Mouse (Mus musculus) neural tube, embryonic 15.5 days (tissue): ENCODE results near the gene Lsamp. TPM values are rescaled to one million over a fixed set of nuclear protein-coding genes. Genes with fewer than 3 reads are reported as not detected.

Source experiments
- microRNA-seq: library from miRNA; unstranded; fragments of <30 nt; microRNA quantifications from one replicate; pipeline ENCODE4, GENCODE M21; 2017
- polyA plus RNA-seq: library from polyadenylated mRNA; unstranded; fragments of >200 nt; fragmentation: Nextera tagmentation; extraction: Ambion mirVana; gene quantifications from 2 replicates; pipeline ENCODE4 v1.2.1, GENCODE M21; 2015

Lsamp gene
- polyA plus RNA-seq, 1 experiment from 2014 or later: 124 TPM

Small RNA genes within 50 kb of the gene (microRNA-seq; reads per million reads assigned to microRNA genes)
- gene Gm27887 (not detected), gene Gm47276 (not detected)
